Mouse (Mus musculus): Measurements from ENCODE around the gene Unc13c. TPM values are rescaled to one million over a fixed set of nuclear protein-coding genes. Genes with fewer than 3 reads are reported as not detected.

The Unc13c gene
- total RNA-seq (2017), result 0.12 TPM in 1 of 2 replicates, not detected in the other

GRCm38 (mm10) chr9:73968641-73969121 is at the start of gene Unc13c:
TSS of gene Unc13c (minus strand) at chr9:73968966.
- ATAC-seq (ENCODE audit: extremely low read depth, insufficient number of reproducible peaks, low FRiP score, poor library complexity, severe bottlenecking), result no peak

- no peak for ATAC-seq (ENCODE audit: extremely low read depth, insufficient number of reproducible peaks, low FRiP score, poor library complexity, severe bottlenecking)
Measured at GRCm38 (mm10) chr9:74007976-74008686, 39.4 kb upstream of the Unc13c start.

GRCm38 (mm10) chr9:74002388-74002990 is 33.7 kb upstream of the Unc13c start:
- ATAC-seq (ENCODE audit: extremely low read depth, insufficient number of reproducible peaks, low FRiP score, poor library complexity, severe bottlenecking), result no peak

GRCm38 (mm10) chr9:73988096-73988495 is 19.3 kb upstream of the Unc13c start:
- ATAC-seq (ENCODE audit: extremely low read depth, insufficient number of reproducible peaks, low FRiP score, poor library complexity, severe bottlenecking), result no peak

- no peak for ATAC-seq (ENCODE audit: extremely low read depth, insufficient number of reproducible peaks, low FRiP score, poor library complexity, severe bottlenecking)
Measured at GRCm38 (mm10) chr9:73987236-73987635, 18.5 kb upstream of the Unc13c start.

GRCm38 (mm10) chr9:73982597-73983344 is 14.0 kb upstream of the Unc13c start:
- ATAC-seq (ENCODE audit: extremely low read depth, insufficient number of reproducible peaks, low FRiP score, poor library complexity, severe bottlenecking), result no peak

GRCm38 (mm10) chr9:73972327-73972988 is 3.7 kb upstream of the Unc13c start:
- no peak for ATAC-seq (ENCODE audit: extremely low read depth, insufficient number of reproducible peaks, low FRiP score, poor library complexity, severe bottlenecking)

GRCm38 (mm10) chr9:73970717-73971116 is 2.0 kb upstream of the Unc13c start:
- no peak for ATAC-seq (ENCODE audit: extremely low read depth, insufficient number of reproducible peaks, low FRiP score, poor library complexity, severe bottlenecking)

- ATAC-seq (ENCODE audit: extremely low read depth, insufficient number of reproducible peaks, low FRiP score, poor library complexity, severe bottlenecking), result no peak
Measured at GRCm38 (mm10) chr9:73965322-73965915, 3.3 kb downstream of the Unc13c start.

- no peak for ATAC-seq (ENCODE audit: extremely low read depth, insufficient number of reproducible peaks, low FRiP score, poor library complexity, severe bottlenecking)
Measured at GRCm38 (mm10) chr9:73962471-73962870, 6.3 kb downstream of the Unc13c start.

- no peak for ATAC-seq (ENCODE audit: extremely low read depth, insufficient number of reproducible peaks, low FRiP score, poor library complexity, severe bottlenecking)
Measured at GRCm38 (mm10) chr9:73952331-73952730, 16.4 kb downstream of the Unc13c start.

GRCm38 (mm10) chr9:73951586-73951985 is 17.2 kb downstream of the Unc13c start:
- no peak for ATAC-seq (ENCODE audit: extremely low read depth, insufficient number of reproducible peaks, low FRiP score, poor library complexity, severe bottlenecking)

- ATAC-seq (ENCODE audit: extremely low read depth, insufficient number of reproducible peaks, low FRiP score, poor library complexity, severe bottlenecking), result no peak
Measured at GRCm38 (mm10) chr9:73934844-73935243, 33.9 kb downstream of the Unc13c start.

GRCm38 (mm10) chr9:73931988-73932387 is 36.8 kb downstream of the Unc13c start:
- ATAC-seq (ENCODE audit: extremely low read depth, insufficient number of reproducible peaks, low FRiP score, poor library complexity, severe bottlenecking), result no peak

GRCm38 (mm10) chr9:73927276-73927675 is 41.5 kb downstream of the Unc13c start:
- ATAC-seq (ENCODE audit: extremely low read depth, insufficient number of reproducible peaks, low FRiP score, poor library complexity, severe bottlenecking), result no peak

- ATAC-seq (ENCODE audit: extremely low read depth, insufficient number of reproducible peaks, low FRiP score, poor library complexity, severe bottlenecking), result no peak
Measured at GRCm38 (mm10) chr9:73922449-73923115, 46.2 kb downstream of the Unc13c start.

GRCm38 (mm10) chr9:73905959-73906358 is 62.8 kb downstream of the Unc13c start:
- no peak for ATAC-seq (ENCODE audit: extremely low read depth, insufficient number of reproducible peaks, low FRiP score, poor library complexity, severe bottlenecking)

GRCm38 (mm10) chr9:73898516-73898915 is 70.2 kb downstream of the Unc13c start:
- ATAC-seq (ENCODE audit: extremely low read depth, insufficient number of reproducible peaks, low FRiP score, poor library complexity, severe bottlenecking), result no peak
